Mouse (Mus musculus): Measurements from ENCODE around the gene Vsnl1.

DNA sequence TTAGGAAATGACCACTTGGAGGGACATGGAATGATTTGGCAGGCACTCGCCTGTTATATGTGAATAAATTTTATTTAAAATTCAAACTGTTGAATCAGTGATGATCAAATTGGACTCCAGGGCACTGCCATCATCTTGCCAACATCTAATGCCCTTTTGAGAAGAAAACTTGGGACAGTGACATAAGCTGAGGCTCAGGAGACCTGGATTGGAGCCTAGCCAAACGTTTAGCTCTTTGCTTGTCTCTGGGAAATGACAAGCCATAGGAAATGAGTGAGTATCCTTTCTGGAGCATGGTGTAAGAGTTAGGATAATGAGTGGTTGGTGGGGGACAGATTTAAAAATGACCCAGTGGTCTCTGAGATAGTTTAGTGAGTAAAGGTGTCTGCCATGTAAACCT is 57.0 kb downstream of the Vsnl1 start:
- TF ChIP-seq CTCF (IDR thresholded peaks at IDR 0.05; ENCODE audit: low read depth, low read length) (no peak), EP300 (IDR thresholded peaks at IDR 0.05; ENCODE audit: insufficient read depth, low read depth, low read length) (no peak)

All from ES-Bruce4 (cell line).